Mouse (Mus musculus): ENCODE measurements around the gene Ift122.
A peak's percentile ranks its signal among the peaks of the same experiment; 100 is the strongest.

Ift122 gene

GRCm38 (mm10) chr6:115961743-115962142, 108.5 kb downstream of the Ift122 start:
- DNase-seq, result peak in 1 of 2 experiments; percentile 47

GRCm38 (mm10) chr6:115962439-115963085, 109.3 kb downstream of the Ift122 start:
- no peak for DNase-seq

GRCm38 (mm10) chr6:115963656-115964055, 110.4 kb downstream of the Ift122 start:
- no peak for DNase-seq

GRCm38 (mm10) chr6:115966227-115966966, 113.1 kb downstream of the Ift122 start:
- peak in 1 of 2 experiments; percentile 18 for DNase-seq

- DNase-seq, result peak; percentile 61 to 71
These were observed 114.1 kb downstream of the Ift122 start for GRCm38 (mm10) chr6:115967291-115967880.

GRCm38 (mm10) chr6:115968086-115968485, 114.8 kb downstream of the Ift122 start:
- DNase-seq, result peak; percentile 78 to 85

GRCm38 (mm10) chr6:115968700-115969099, 115.4 kb downstream of the Ift122 start:
- peak in 1 of 2 experiments; percentile 50 for DNase-seq

- DNase-seq, result peak in 1 of 2 experiments; percentile 50
These were observed 115.8 kb downstream of the Ift122 start for GRCm38 (mm10) chr6:115969103-115969502.

- no peak for DNase-seq
These were observed 116.7 kb downstream of the Ift122 start for GRCm38 (mm10) chr6:115969952-115970351.

GRCm38 (mm10) chr6:115971273-115972060, 118.2 kb downstream of the Ift122 start:
- DNase-seq, result peak in 1 of 2 experiments; percentile 31

GRCm38 (mm10) chr6:115972083-115972764, 119.0 kb downstream of the Ift122 start:
- DNase-seq, result no peak

GRCm38 (mm10) chr6:115973139-115973875, 120.0 kb downstream of the Ift122 start:
- DNase-seq, result no peak

- DNase-seq, result peak; percentile 29 to 60
These were observed 120.8 kb downstream of the Ift122 start for GRCm38 (mm10) chr6:115973881-115974662.

GRCm38 (mm10) chr6:115975606-115976005, 122.3 kb downstream of the Ift122 start:
- DNase-seq, result no peak
